ENCODE assay signal across 7 mouse cellular contexts in the genomic region with DNA sequence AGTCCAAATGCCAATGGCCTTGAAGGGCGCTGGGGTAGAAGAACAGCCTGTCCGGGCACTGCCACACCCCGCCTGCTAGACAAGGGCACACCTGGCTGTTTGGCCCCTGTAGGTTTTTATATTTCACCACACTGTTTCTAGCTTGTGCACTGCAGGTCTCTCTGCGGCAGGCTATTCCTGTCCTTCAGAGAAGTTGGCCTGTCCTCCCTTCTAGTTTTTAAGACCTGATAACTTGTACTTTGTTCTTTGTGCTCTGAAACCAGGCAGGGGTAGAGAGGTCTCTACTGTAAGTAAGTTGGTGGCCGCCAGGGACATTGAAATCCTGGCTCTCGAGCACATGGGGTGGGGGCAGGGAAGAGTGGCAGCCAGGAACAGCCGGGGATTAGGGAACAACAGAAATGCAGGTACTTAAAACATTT. TPM values are rescaled to one million over a fixed set of nuclear protein-coding genes. Genes with fewer than 3 reads are reported as not detected.
A peak's percentile ranks its signal among the peaks of the same experiment; 100 is the strongest.
DNase-seq lines count a peak whose midpoint lies in the region; ATAC-seq and TF ChIP-seq lines count a peak whose summit lies in the region.

No protein-coding gene starts in this region.

- H3K4me1 ChIP-seq in ES-Bruce4 (ENCODE audit: control insufficient read depth, insufficient read depth, low read length) (peaks cover 10% of the 10 kb centered on the region), MEL (ENCODE audit: control insufficient read depth in 1 of 2, insufficient read depth in 2 of 2, low read length in 2 of 2) (peaks cover 15 to 18% of the 10 kb centered on the region in 2 experiments)
- H3K4me1 ChIP-seq in forebrain, embryonic 15.5 days: peaks cover 15% of the 10 kb centered on the region

- TF ChIP-seq EP300 in ES-Bruce4 (IDR thresholded peaks at IDR 0.05; ENCODE audit: insufficient read depth, low read depth, low read length) (no peak), MEL (IDR thresholded peaks at IDR 0.05; ENCODE audit: low read depth in 1 of 2, low read length in 2 of 2) (no peak)

- no peaks in the 10 kb centered on the region for H3K36me3 ChIP-seq in ES-Bruce4 (ENCODE audit: control insufficient read depth, insufficient read depth, low read length, poor library complexity, severe bottlenecking)
- H3K36me3 ChIP-seq in MEL (ENCODE audit: control insufficient read depth in 1 of 2, insufficient read depth in 2 of 2, low read length in 2 of 2): peaks cover 0 to 14% of the 10 kb centered on the region in 2 experiments; a peak in 2 of 4 replicates
- no peaks in the 10 kb centered on the region for H3K36me3 ChIP-seq in forebrain, embryonic 15.5 days

- H3K4me2 ChIP-seq in forebrain, embryonic 15.5 days (replicated peaks): peak overlapping the region; percentile 42

- H3K9ac ChIP-seq in ES-Bruce4 (ENCODE audit: low read depth, poor library complexity, severe bottlenecking): peak overlapping the region; percentile 78
- peak overlapping the region; percentile 67 for H3K9ac ChIP-seq in MEL (ENCODE audit: control insufficient read depth, low read depth, low read length, poor library complexity, severe bottlenecking)
- 0 out of 2 replicates have a peak overlapping the region, but pooled peaks have one; percentile 8 for H3K9ac ChIP-seq in forebrain, embryonic 15.5 days (replicated peaks)

- no peak for TF ChIP-seq POLR2A in ES-Bruce4 (IDR thresholded peaks at IDR 0.05; ENCODE audit: insufficient read depth, low read length)
- no peak; a peak in 1 of 4 replicates for TF ChIP-seq POLR2A in MEL (IDR thresholded peaks at IDR 0.05; ENCODE audit: control insufficient read depth in 1 of 2, insufficient read depth in 1 of 2, low read depth in 1 of 2, low read length in 2 of 2, poor library complexity in 1 of 2)

- TF ChIP-seq CTCF in ES-Bruce4 (IDR thresholded peaks at IDR 0.05; ENCODE audit: low read depth, low read length) (no peak), MEL (IDR thresholded peaks at IDR 0.05 in 2 of 3, conservative IDR thresholded peaks at IDR 0.05 in 1 of 3; ENCODE audit: control insufficient read depth in 1 of 3, insufficient read depth in 1 of 3, low read depth in 2 of 3, low read length in 3 of 3, poor library complexity in 1 of 3, severe bottlenecking in 1 of 3) (peak in 1 of 3 experiments; percentile 7; a peak in 1 of 6 replicates)

- peak overlapping the region; percentile 99 for H3K27ac ChIP-seq in ES-Bruce4 (ENCODE audit: insufficient read depth, low read length)
- H3K27ac ChIP-seq in MEL (ENCODE audit: control insufficient read depth, low read depth, low read length): peak overlapping the region; percentile 93
- H3K27ac ChIP-seq in forebrain, embryonic 15.5 days (replicated peaks): peak overlapping the region; percentile 85

- H3K79me2 ChIP-seq in MEL (ENCODE audit: control insufficient read depth, insufficient read depth, low read length, poor library complexity): no peaks in the 10 kb centered on the region

- ATAC-seq in forebrain, embryonic 15.5 days (replicated peaks): peak; percentile 84
- ATAC-seq in megakaryocyte, adult 5-6 weeks (ENCODE audit: poor library complexity, severe bottlenecking): peak; percentile 51

- H3K27me3 ChIP-seq in ES-Bruce4 (ENCODE audit: control insufficient read depth, insufficient read depth, low read length, poor library complexity, severe bottlenecking) (no peaks in the 10 kb centered on the region), MEL (ENCODE audit: control insufficient read depth in 1 of 2, insufficient read depth in 2 of 2, low read length in 2 of 2) (no peaks in the 10 kb centered on the region)
- no peaks in the 10 kb centered on the region for H3K27me3 ChIP-seq in forebrain, embryonic 15.5 days

- H3K4me3 ChIP-seq in ES-Bruce4 (ENCODE audit: low read depth, low read length): peak overlapping the region; percentile 59
- peak overlapping the region; percentile 22 to 51 for H3K4me3 ChIP-seq in MEL (ENCODE audit: control insufficient read depth in 1 of 2, insufficient read depth in 1 of 2, low read depth in 2 of 2, low read length in 2 of 2)
- H3K4me3 ChIP-seq in forebrain, embryonic 15.5 days: peak overlapping the region; percentile 31

- TF ChIP-seq RAD21 in MEL (IDR thresholded peaks at IDR 0.05; ENCODE audit: low read depth, low read length): no peak

- 14% methylated on average over 7 of the region's 7 CpGs for WGBS in forebrain, embryonic 15.5 days

- DNase-seq in MEL (ENCODE audit: low read depth, low spot score): peak; percentile 85
- peak; percentile 39 to 54 for DNase-seq in kidney, adult 8-10 months
- DNase-seq in thymus, postnatal 4 days: peak; percentile 62
- no peak for DNase-seq in spleen, postnatal 10 days (ENCODE audit: low spot score in 2 of 2)

- H3K9me3 ChIP-seq in ES-Bruce4 (replicated peaks; ENCODE audit: control insufficient read depth, insufficient read depth, low read length, poor library complexity, severe bottlenecking): no peaks in the 10 kb centered on the region
- no peaks in the 10 kb centered on the region for H3K9me3 ChIP-seq in MEL (replicated peaks; ENCODE audit: insufficient read depth, low read length)
- H3K9me3 ChIP-seq in forebrain, embryonic 15.5 days: no peaks in the 10 kb centered on the region

TF ChIP-seq in MEL, 35 proteins besides CTCF, POLR2A, EP300 and RAD21:
- TF ChIP-seq MYC (IDR thresholded peaks at IDR 0.05; ENCODE audit: low read depth, low read length): peak; percentile 85; the same call in 1 of the 2 replicates
- peak; percentile 55; the same call in 1 of the 2 replicates for TF ChIP-seq BHLHE40 (IDR thresholded peaks at IDR 0.05; ENCODE audit: borderline replicate concordance, low read depth, low read length)
- TF ChIP-seq ZMIZ1 (IDR thresholded peaks at IDR 0.05; ENCODE audit: low read depth, low read length): 0 out of 2 replicates have a peak, but pooled peaks have one; percentile 16
- peak; percentile 15; the same call in 1 of the 2 replicates for TF ChIP-seq CHD2 (IDR thresholded peaks at IDR 0.05; ENCODE audit: low read length)
- 0 out of 2 replicates have a peak, but pooled peaks have one; percentile 37 for TF ChIP-seq CHD1 (IDR thresholded peaks at IDR 0.05; ENCODE audit: low read depth, low read length)
- no peak for TF ChIP-seq KAT2A (conservative IDR thresholded peaks at IDR 0.05; ENCODE audit: low read depth, low read length)
- no peak for TF ChIP-seq SMC3 (IDR thresholded peaks at IDR 0.05; ENCODE audit: low read depth, low read length)
- peak; percentile 58; the same call in 1 of the 2 replicates for TF ChIP-seq MXI1 (IDR thresholded peaks at IDR 0.05; ENCODE audit: low read depth, low read length)

RNA-seq across cellular contexts. Expression of a gene that starts 44.8 kb away (rescaled TPM):
- polyA plus RNA-seq in ES-Bruce4 (2011; ENCODE audit: insufficient read depth, insufficient read length, low read depth, missing spikeins) (39.6 and 39.9 TPM in 2 replicates), MEL (2012; ENCODE audit: insufficient read depth in 1 of 2, insufficient read length in 2 of 2, low read depth in 1 of 2, low replicate concordance in 2 of 2, missing spikeins in 1 of 2) (10 to 100 TPM; 25.5 to 34.9 TPM)
- 21.7 and 29.3 TPM in 2 replicates for total RNA-seq in MEL (2012; rRNA removed)
- polyA plus RNA-seq in forebrain, embryonic 15.5 days (2015; fragmentation: Nextera tagmentation; extraction: Ambion mirVana): 1.4 and 1.9 TPM in 2 replicates
- total RNA-seq in megakaryocyte, adult 5-6 weeks (2015): 40.4 and 52.3 TPM in 2 replicates
- 50.9 and 62.5 TPM in 2 replicates for total RNA-seq in megakaryocyte, adult 5-6 weeks (2017)

Comparison
In these comparisons a context has a peak if more than half of its experiments do, and no peak if none do; other contexts are left out.
1. H3K9ac ChIP-seq: peak in every context shown above with its lines; median percentile 78 in ES-Bruce4; 67 in MEL; 8 in forebrain, embryonic 15.5 days.
2. DNase-seq: peak in MEL (single experiment), kidney, adult 8-10 months (2 of 2) and thymus, postnatal 4 days (single experiment); none in spleen, postnatal 10 days (0 of 2).
3. Peak in every context shown above with its lines, with median percentiles within 50 percentile points of each other: H3K27ac ChIP-seq and H3K4me3 ChIP-seq.